Mouse (Mus musculus): ENCODE data around the gene Trim34b. TPM values are rescaled to one million over a fixed set of nuclear protein-coding genes. Genes with fewer than 3 reads are reported as not detected.
"Not testable (repeated sequence)": the region's sequence is repeated elsewhere in the genome, so short reads cannot be mapped to it uniquely, and the experiment has no call there.

The Trim34b gene
- total and polyA plus RNA-seq, 3 experiments = not detected

- in situ Hi-C loops (cut with MboI; ENCODE audit: low pct_ligation_motif_present, low pct_unique_long_range_greater_than_20kb, low sequenced_read_pairs); H3K9me3 ChIP-seq (replicated peaks; ENCODE audit: low read length); H3K27me3 ChIP-seq (replicated peaks); H3K27ac ChIP-seq (ENCODE audit: insufficient read depth, low read depth); DNase-seq (ENCODE audit: extremely low read depth); H3K4me3 ChIP-seq (replicated peaks in 1 of 3; ENCODE audit: low read depth in 2 of 3, low read length in 2 of 3, poor library complexity in 1 of 3); H3K4me2 ChIP-seq (ENCODE audit: insufficient read depth, low read depth, poor library complexity, severe bottlenecking); dilution Hi-C loops (cut with MboI; ENCODE audit: extremely low pct_ligation_motif_present, extremely low pct_unique_long_range_greater_than_20kb, low sequenced_read_pairs); H3K9ac ChIP-seq (ENCODE audit: insufficient read depth, low read depth): not testable (repeated sequence)
- Histone ChIP-seq H3K79me2 (replicated peaks; ENCODE audit: control insufficient read depth, extremely low read depth, insufficient read depth, poor library complexity, severe bottlenecking) (0 out of 2 replicates have a peak, but pooled peaks cover 10% of the 10 kb centered on the region), H3K4me1 (ENCODE audit: control insufficient read depth in 1 of 2, insufficient read depth in 2 of 2) (peaks cover 0 to 10% of the 10 kb centered on the region in 2 experiments; a peak in 1 of 4 replicates), H3K36me3 (replicated peaks in 1 of 2; ENCODE audit: control insufficient read depth in 1 of 2, insufficient read depth in 1 of 2, low read length in 1 of 2) (peaks cover 19 to 22% of the 10 kb centered on the region in 2 experiments)
Observed at GRCm38 (mm10) chr7:104348043-104348442, 18.8 kb downstream of the Trim34b start.

GRCm38 (mm10) chr7:104352717-104353599 is 23.7 kb downstream of the Trim34b start, which contains the start of gene Trim12c:
Trim12c (minus strand) TSS chr7:104353362.
- Histone ChIP-seq H3K27ac (ENCODE audit: insufficient read depth, low read depth) (peak within 1 kb of the TSS; percentile 60), H3K9me3 (replicated peaks; ENCODE audit: low read length) (no peaks in the 10 kb centered on the region), H3K9ac (ENCODE audit: insufficient read depth, low read depth) (peak within 1 kb of the TSS; percentile 59), H3K27me3 (replicated peaks) (no peaks in the 10 kb centered on the region), H3K79me2 (replicated peaks; ENCODE audit: control insufficient read depth, extremely low read depth, insufficient read depth, poor library complexity, severe bottlenecking) (0 out of 2 replicates have a peak, but pooled peaks cover 10% of the 10 kb centered on the region), H3K36me3 (replicated peaks in 1 of 2; ENCODE audit: control insufficient read depth in 1 of 2, insufficient read depth in 1 of 2, low read length in 1 of 2) (peaks cover 0 to 3% of the 10 kb centered on the region in 2 experiments), H3K4me1 (ENCODE audit: control insufficient read depth in 1 of 2, insufficient read depth in 2 of 2) (peaks cover 6 to 18% of the 10 kb centered on the region in 2 experiments; a peak in 3 of 4 replicates), H3K4me3 (replicated peaks in 1 of 3; ENCODE audit: low read depth in 2 of 3, low read length in 2 of 3, poor library complexity in 1 of 3) (peak within 1 kb of the TSS; percentile 69 to 97 (median 90)), H3K4me2 (ENCODE audit: insufficient read depth, low read depth, poor library complexity, severe bottlenecking) (peak within 1 kb of the TSS; percentile 84)
- in situ Hi-C loops (cut with MboI; ENCODE audit: low pct_ligation_motif_present, low pct_unique_long_range_greater_than_20kb, low sequenced_read_pairs) = loop anchor here (25.0 kb wide), 1 partner anchor 234 kb away; the partner anchor contains the start of genes Olfr653 and Olfr654
- peak; percentile 93 for DNase-seq (ENCODE audit: extremely low read depth)
- dilution Hi-C loops (cut with MboI; ENCODE audit: extremely low pct_ligation_motif_present, extremely low pct_unique_long_range_greater_than_20kb, low sequenced_read_pairs) = no loop called here
- TF ChIP-seq TBP (conservative IDR thresholded peaks at IDR 0.05; ENCODE audit: low read depth, low read length) (peak; percentile 81; the same call in 1 of the 2 replicates), CHD1 (IDR thresholded peaks at IDR 0.05; ENCODE audit: low read depth, low read length) (no peak), E2F4 (IDR thresholded peaks at IDR 0.05; ENCODE audit: insufficient replicate concordance, low read depth, low read length) (no peak), EP300 (IDR thresholded peaks at IDR 0.05; ENCODE audit: low read length) (peak; percentile 28; the same call in 1 of the 2 replicates), CHD2 (IDR thresholded peaks at IDR 0.05; ENCODE audit: low read length) (peak; percentile 82; the same call in 1 of the 2 replicates), MAX (IDR thresholded peaks at IDR 0.05; ENCODE audit: low read length) (no peak), NRF1 (IDR thresholded peaks at IDR 0.05; ENCODE audit: low read depth, low read length) (no peak), GABPA (IDR thresholded peaks at IDR 0.05; ENCODE audit: insufficient replicate concordance, low read depth, low read length) (no peak), MAFK (IDR thresholded peaks at IDR 0.05; ENCODE audit: insufficient replicate concordance, low read length) (no peak), ZC3H11A (IDR thresholded peaks at IDR 0.05; ENCODE audit: low read depth, low read length) (no peak), ETS1 (conservative IDR thresholded peaks at IDR 0.05; ENCODE audit: low read depth, low read length) (peak; percentile 76), PAX5 (IDR thresholded peaks at IDR 0.05; ENCODE audit: low read length) (no peak), BHLHE40 (IDR thresholded peaks at IDR 0.05; ENCODE audit: low read depth, low read length) (peak; percentile 68), ZNF384 (IDR thresholded peaks at IDR 0.05; ENCODE audit: low read depth, low read length) (no peak), ZMIZ1 (IDR thresholded peaks at IDR 0.05; ENCODE audit: low read depth, low read length) (peak; percentile 68; the same call in 1 of the 2 replicates), POLR2A (IDR thresholded peaks at IDR 0.05; ENCODE audit: low read depth, low read length) (peak; percentile 83), MYC (IDR thresholded peaks at IDR 0.05; ENCODE audit: low read depth, low read length) (no peak), TCF12 (IDR thresholded peaks at IDR 0.05; ENCODE audit: low read depth, low read length) (peak; percentile 59), IRF4 (IDR thresholded peaks at IDR 0.05; ENCODE audit: low read depth, low read length) (peak; percentile 81), RCOR1 (conservative IDR thresholded peaks at IDR 0.05; ENCODE audit: low read depth, low read length) (no peak), ELF1 (IDR thresholded peaks at IDR 0.05; ENCODE audit: low read depth, low read length) (peak; percentile 62), HCFC1 (IDR thresholded peaks at IDR 0.05; ENCODE audit: low read depth, low read length) (peak; percentile 37; the same call in 1 of the 2 replicates), RAD21 (IDR thresholded peaks at IDR 0.05; ENCODE audit: low read depth, low read length) (no peak; the same call in 1 of the 2 replicates), KAT2A (IDR thresholded peaks at IDR 0.05; ENCODE audit: insufficient replicate concordance, low read length) (no peak), CTCF (conservative IDR thresholded peaks at IDR 0.05 in 1 of 2, IDR thresholded peaks at IDR 0.05 in 1 of 2; ENCODE audit: low read depth in 2 of 2, low read length in 2 of 2) (no peak), ZKSCAN1 (IDR thresholded peaks at IDR 0.05; ENCODE audit: borderline replicate concordance, low read depth, low read length) (no peak), NELFE (IDR thresholded peaks at IDR 0.05; ENCODE audit: low read depth, low read length) (peak; percentile 84), MAZ (IDR thresholded peaks at IDR 0.05; ENCODE audit: low read depth, low read length) (0 out of 2 replicates have a peak, but pooled peaks have one; percentile 46), POLR2AphosphoS2 (IDR thresholded peaks at IDR 0.05; ENCODE audit: low read depth, low read length) (peak; percentile 76; the same call in 1 of the 2 replicates), MEF2A (IDR thresholded peaks at IDR 0.05; ENCODE audit: borderline replicate concordance, low read depth, low read length) (no peak)

Data from CH12.LX (cell line).